Mouse (Mus musculus) ES-Bruce4 (cell line): ENCODE measurements around the gene Fbxo46.

Source experiments
- CTCF ChIP-seq: IDR thresholded peaks from one replicate; pipeline ENCODE4 v1.8.1; 2011; ENCODE audit warnings: low read depth, low read length
- POLR2A ChIP-seq: IDR thresholded peaks from one replicate; pipeline ENCODE4 v1.8.1; 2011; ENCODE audit warnings: low read length; ENCODE audit not compliant: insufficient read depth

DNA sequence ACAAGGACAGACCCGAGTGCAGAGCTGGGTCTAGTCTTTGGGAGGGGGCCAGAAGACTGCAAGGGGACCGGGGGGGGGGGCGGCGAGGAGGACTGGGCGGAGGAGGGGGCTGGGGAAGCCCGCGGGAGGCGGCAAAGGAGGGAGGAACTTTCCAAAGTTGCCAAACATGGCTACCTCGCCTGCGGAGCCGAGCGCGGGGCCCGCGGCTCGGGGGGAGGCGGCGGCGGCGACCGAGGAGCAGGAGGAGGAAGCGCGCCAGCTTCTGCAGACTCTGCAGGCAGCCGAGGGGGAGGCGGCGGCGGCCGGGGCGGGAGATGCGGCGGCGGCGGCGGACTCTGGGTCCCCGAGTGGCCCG lies 25.2 kb upstream of the Fbxo46 start, which contains the start of gene Six5:
- no peak for TF ChIP-seq CTCF
- TF ChIP-seq POLR2A: no peak
